Mouse (Mus musculus) ES-Bruce4 (cell line): Measurements from ENCODE around the gene Tenm4.

ENCODE experiments used
- CTCF ChIP-seq: IDR thresholded peaks from one replicate; pipeline ENCODE4 v1.8.1; 2011; ENCODE audit warnings: low read depth, low read length
- EP300 ChIP-seq: IDR thresholded peaks from 2 replicates; pipeline ENCODE4 v1.6.1; 2011; ENCODE audit warnings: low read depth, low read length; ENCODE audit not compliant: insufficient read depth
- POLR2A ChIP-seq: IDR thresholded peaks from one replicate; pipeline ENCODE4 v1.8.1; 2011; ENCODE audit warnings: low read length; ENCODE audit not compliant: insufficient read depth

GRCm38 (mm10) chr7:96709891-96710290 lies 538.8 kb downstream of the Tenm4 start:
- TF ChIP-seq CTCF (no peak), POLR2A (no peak), EP300 (no peak)
